Mouse (Mus musculus): Measurements from ENCODE around the gene Fgf13.

The Fgf13 gene

GRCm38 (mm10) chrX:59186922-59187321, 380.9 kb downstream of the Fgf13 start:
- in situ Hi-C loops (cut with MboI) = loop anchor here (25.0 kb wide), 2 partner anchors 425 to 850 kb away; no protein-coding TSS in a partner anchor

GRCm38 (mm10) chrX:59182323-59182722, 385.5 kb downstream of the Fgf13 start:
- in situ Hi-C loops (cut with MboI) = loop anchor here (25.0 kb wide), 2 partner anchors 430 to 855 kb away; no protein-coding TSS in a partner anchor

DNA sequence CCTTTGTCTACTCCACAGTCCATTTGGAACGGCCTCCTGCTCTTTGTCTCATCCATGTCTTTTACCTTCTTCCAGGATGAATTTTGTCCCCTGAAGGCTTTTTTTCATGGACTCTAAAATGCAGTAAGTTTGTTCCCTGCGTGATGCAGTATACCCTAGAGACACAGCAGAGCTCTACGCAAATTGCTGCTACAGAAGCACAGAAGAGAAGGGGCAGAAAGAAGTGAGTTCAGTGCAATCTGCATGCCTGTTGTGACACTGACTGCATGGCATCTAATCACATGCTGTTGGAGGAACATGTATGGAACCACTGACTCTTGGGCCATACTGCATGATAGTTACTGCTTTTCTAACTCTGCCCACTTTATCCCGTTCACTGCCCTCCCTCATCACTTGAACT, 388.2 kb downstream of the Fgf13 start:
- in situ Hi-C loops (cut with MboI) = loop anchor here (25.0 kb wide), 2 partner anchors 433 to 858 kb away; no protein-coding TSS in a partner anchor

- in situ Hi-C loops (cut with MboI) = loop anchor here (25.0 kb wide), 2 partner anchors 433 to 858 kb away; no protein-coding TSS in a partner anchor
Measured at GRCm38 (mm10) chrX:59179081-59179596, 388.7 kb downstream of the Fgf13 start.

DNA sequence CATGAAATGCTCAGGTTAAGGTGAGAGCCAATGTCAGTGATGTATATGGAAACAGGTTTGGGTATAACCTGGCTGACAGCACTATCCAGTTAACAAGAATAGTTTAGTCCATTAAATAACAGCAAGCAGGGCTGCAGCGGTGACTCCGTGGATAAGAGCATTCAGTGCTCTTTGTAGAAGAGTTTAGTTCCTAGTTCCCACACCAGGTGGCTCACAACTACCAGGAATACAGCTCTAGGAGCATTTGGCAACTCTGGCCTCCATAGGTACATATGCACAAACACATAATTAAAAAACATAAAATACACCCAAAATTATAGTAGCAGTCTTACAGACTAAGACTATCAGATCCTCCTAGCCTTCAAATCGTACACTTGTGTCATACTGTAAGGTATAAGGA, 390.2 kb downstream of the Fgf13 start:
- in situ Hi-C loops (cut with MboI) = loop anchor here (25.0 kb wide), 2 partner anchors 435 to 860 kb away; no protein-coding TSS in a partner anchor

DNA sequence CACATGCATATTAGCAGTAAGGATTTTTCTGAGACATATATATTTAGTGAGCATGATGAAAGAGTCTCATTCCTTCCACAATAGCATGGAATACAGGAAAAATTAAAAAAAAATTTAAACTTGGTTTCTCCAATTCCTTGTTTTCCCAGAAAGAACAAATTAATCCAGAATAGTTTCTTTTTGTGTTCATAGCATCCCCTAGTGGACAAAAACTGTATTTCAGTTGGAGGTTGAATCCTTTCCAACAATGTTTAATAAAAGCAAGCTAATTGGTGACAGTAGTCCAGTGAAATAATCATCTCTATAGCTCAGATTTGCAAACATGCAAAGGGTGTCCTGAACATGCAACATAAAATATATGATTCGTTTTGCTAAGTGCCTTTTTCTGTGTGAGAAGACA, 395.7 kb downstream of the Fgf13 start:
- in situ Hi-C loops (cut with MboI) = no loop called here

- in situ Hi-C loops (cut with MboI) = no loop called here
Measured at GRCm38 (mm10) chrX:59166763-59167162, 401.1 kb downstream of the Fgf13 start.

GRCm38 (mm10) chrX:59141947-59142346, 425.9 kb downstream of the Fgf13 start:
- in situ Hi-C loops (cut with MboI) = no loop called here

DNA sequence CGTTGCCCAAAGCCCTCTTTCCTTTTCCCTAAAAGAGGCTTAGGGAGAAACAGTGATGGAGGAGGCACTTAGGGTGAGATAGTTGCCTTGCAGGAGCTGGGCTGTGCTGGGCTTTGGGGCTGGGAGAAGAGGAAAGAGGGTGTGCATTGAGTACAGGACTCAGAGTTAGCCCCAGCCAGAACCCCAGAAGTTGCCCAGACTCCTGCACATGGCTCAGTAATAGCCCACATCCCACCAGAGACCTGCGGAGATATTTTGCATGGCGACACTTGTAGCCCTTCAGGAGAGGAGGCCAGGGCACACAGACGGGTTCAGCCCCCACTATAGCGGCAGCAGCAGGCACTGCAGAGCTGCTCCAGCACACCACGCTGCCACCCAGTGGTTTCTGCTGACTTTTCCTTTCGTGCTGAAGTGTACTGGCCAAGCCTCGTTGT, 432.9 kb downstream of the Fgf13 start:
- in situ Hi-C loops (cut with MboI) = no loop called here

DNA sequence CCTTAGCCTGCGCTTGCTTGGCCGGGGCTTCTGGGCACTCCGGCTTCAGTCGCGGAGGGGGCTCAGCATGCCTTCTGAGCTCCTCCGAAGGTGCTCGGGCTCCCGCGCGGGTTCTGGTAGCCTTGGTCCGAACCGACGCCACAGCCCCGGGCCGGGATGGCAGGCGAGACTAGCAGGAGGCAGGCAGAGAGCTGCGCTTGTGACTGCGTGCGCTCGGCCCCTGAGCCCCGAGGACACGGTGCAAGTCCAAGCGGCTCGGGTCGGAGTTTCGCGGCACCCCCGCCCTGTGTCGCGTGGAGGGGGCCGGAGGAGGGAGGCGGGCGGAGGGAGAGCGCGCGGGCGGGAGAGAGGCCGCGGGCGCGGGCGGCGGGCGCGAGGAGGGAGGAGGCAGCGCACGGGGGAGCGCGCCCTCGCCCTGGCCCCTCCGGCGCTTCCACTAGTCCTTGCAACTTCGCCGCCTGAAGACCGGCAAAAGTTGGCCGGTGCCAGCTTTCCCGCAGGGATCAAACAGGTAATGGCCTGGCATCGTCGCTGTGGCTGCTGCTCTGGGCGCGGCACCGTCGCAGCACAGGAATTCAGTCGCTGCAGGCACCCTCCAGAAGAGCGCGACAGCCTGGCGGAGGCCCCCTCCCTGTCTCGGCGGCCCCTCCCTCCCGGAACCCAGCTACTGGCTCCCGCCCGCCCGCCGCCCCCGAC, 433.6 kb downstream of the Fgf13 start:
- in situ Hi-C loops (cut with MboI) = no loop called here

- in situ Hi-C loops (cut with MboI) = no loop called here
Measured at GRCm38 (mm10) chrX:59133834-59134165, 434.1 kb downstream of the Fgf13 start.

GRCm38 (mm10) chrX:59133416-59133815, 434.5 kb downstream of the Fgf13 start:
- in situ Hi-C loops (cut with MboI) = no loop called here

GRCm38 (mm10) chrX:59126637-59127036, 441.2 kb downstream of the Fgf13 start:
- in situ Hi-C loops (cut with MboI) = no loop called here

DNA sequence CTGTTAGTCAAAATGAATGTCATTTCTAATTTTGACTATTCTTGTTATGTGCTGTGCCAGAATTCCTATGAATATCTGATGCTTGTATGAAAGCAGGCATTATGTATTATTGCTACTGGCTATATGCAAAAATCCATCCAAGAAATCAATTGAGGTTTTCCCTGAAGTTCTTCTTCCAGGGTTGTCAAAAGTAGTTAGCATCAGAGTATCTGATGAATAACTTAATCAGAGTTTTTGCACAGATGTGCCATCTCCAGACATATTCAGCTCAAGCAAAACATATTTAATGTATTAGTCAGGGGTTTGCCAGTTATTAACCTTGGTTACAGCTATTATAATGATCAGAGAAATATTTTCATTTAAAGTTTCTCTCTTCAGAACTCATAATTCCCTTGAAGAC, 454.7 kb downstream of the Fgf13 start:
- in situ Hi-C loops (cut with MboI) = no loop called here

- in situ Hi-C loops (cut with MboI) = no loop called here
Measured at GRCm38 (mm10) chrX:59085928-59086327, 481.9 kb downstream of the Fgf13 start.

GRCm38 (mm10) chrX:59080427-59080826, 487.4 kb downstream of the Fgf13 start:
- in situ Hi-C loops (cut with MboI) = no loop called here

- in situ Hi-C loops (cut with MboI) = no loop called here
Measured at GRCm38 (mm10) chrX:59072083-59072482, 495.8 kb downstream of the Fgf13 start.

DNA sequence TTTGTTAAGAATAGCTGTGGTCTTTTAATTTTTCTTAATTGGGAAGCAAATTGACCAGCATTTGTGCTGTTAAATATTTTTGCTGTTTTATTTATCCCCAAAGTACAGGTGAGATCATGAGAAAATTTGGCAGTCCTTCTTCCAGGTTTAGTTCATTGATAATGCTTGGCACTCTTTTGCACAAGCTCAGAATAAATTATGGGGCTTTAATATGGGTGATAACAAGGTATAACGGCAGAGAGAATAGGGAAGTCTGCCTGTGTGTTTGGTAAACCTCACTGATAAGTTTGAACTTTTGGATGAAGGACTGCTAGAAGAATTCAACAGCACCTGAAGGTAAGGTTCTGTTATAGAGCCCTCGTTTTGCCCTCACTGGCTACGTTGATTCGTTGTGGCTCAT, 504.7 kb downstream of the Fgf13 start:
- in situ Hi-C loops (cut with MboI) = no loop called here

DNA sequence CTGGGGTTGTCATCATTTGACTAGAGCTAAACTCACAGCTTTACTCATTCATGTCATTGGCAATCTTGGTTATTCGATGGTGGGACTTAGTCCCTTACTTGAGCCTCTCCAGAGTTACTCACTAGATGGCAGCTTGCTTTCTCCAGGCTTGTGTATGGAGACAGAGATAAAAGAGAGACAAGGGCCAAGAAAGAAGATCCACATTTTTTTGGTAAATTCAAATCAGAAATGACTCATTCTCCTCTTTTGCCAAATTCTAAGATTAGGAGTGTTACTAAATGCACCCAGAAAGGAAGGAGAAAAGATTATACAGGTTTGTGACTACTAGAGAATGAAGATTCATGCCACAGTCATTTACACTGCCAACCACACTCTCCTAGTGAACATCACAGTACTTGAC, 532.9 kb downstream of the Fgf13 start:
- in situ Hi-C loops (cut with MboI) = no loop called here

Measured in mature B cell (primary cell).